Mouse (Mus musculus) induced T-regulatory cell, adult 2 months (primary cell): ENCODE measurements around the gene Urah.

ENCODE experiments used
- DNase-seq: peaks from one replicate; pipeline ENCODE4 v3.0.0-alpha.2; 2012; ENCODE audit warnings: low read depth

Gene Urah

DNA sequence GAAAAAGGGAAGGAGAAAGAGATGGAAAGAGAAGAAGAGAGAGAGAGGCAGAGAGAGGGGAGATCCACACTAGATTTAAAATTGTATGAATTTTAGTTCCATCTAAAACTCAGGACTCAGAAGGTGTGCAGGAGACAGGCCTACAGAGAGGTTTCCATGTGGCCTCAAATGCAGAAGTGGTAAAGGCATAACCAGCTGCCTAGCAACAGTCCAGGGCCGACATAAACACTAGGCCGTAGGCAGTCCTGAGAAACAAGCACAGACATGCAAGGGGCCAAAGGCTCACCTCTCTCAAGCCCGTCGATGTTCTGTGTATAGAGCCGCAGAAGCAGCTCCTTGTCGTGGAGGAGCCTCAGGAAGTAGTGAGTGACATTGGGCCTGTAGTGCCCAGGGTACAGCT is 42.5 kb downstream of the Urah start:
- DNase-seq, result no peak

DNA sequence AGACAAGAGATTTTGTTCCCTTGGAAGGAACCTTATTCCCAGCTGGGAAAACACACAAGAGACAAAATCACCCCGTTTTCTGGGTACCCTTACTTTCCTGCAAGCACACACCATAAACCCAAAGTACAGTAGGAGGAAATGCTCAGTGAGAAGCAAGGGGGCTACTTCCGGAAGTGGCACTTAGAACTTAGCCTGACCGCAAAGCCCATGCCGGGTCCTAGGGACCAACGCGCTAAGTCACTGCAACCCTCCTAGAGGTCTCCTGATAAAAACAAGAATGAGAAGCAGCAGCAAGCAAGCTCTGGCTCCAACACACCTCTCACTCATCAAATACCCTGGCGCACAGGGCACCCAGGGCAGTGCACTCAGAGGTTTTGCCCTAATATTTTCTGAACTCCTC is 44.5 kb downstream of the Urah start:
- DNase-seq, result peak; percentile 14

DNA sequence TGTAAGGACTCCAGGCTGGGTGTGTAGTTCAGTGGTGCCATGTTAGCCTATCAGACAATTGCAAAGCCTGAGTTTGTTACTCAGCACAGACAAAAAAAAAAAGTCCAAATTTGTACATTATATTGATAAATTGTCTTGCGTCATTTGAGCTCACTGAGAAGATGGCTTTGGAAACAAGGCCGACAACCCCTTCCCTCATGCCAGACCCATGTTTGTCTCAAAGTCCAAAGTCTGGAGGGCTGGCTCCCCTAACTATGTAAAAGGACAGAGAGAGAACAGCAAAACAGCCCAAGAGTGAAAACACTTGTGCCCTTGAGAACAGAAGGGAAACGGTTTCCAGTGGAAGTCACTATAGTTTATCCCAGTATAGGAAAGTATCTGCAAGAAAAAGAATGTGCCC is 45.6 kb downstream of the Urah start:
- peak; percentile 12 for DNase-seq

DNA sequence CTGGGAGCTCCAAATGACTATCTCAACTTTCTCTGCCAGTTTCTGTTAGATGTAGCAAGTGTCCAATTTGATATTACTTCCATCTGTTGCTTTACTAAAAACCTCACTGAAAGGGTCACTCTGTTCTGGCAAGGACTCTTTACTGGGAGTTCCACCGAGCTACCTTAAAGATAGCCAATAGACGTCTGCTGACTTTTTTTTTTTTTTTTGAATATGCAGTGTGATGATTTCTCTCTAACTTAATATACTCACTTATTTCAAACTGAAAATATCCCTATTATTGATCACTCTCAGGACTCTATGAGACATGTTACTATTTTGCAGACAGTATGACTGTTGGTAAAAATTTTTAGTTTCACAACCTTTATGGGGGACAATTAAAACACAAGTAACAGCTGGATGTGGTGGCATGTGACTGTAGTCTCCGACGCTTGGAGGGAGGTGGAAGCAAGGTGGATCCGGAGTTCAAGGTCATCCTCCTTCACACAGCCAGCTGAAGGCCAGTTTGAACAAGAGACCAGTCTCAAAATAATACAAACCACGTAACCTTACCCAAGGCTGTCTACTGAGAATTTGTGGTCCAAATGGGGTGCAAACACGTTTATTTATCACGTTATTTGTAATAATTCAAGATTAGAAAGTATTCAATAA is 46.2 kb downstream of the Urah start:
- DNase-seq, result peak; percentile 26

DNA sequence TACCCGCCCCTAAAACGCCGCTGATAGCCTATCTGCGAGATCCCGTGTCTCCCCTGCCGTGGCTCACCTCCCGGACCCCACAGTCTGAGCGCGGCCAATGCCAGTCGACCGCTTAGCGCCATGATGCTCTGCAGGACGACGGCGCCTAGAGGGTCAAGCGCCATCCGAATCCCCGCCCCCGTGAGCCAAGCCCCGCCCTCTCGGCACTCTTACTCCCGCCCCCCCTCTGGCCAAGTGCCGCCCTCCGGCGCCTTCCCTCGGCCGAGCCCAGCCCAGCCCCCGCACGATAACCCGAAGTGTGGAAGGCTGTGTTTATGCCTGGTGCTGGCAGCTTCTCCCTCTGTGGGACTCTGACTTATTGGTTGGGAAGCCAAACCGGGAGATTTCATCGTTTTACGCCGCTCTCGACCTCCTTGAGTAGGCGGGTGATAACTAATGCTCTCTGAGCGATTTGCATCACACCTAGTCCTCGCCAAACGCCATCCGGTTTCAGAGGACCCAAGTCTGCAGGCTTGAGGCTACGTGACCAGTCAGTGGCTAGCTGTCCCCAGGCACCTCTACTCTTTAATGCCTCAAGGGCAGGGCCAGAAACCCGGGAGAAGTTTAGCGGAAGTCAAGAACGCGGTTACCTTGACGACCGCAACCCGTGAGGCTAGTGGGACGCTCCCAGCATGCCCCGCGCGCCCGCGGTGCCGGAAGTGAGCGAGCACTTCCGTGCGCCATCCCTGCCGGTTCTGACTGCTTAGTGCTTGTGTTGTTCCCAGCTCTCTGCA is 47.1 kb downstream of the Urah start, which contains the start of the genes Psmd13 and Sirt3:
TSS of gene Psmd13 (plus strand) at position 273 of the 773 bp plus-strand sequence.
TSS of gene Sirt3 (minus strand) at position 614 of the 773 bp plus-strand sequence.
- DNase-seq, result peak; percentile 97

DNA sequence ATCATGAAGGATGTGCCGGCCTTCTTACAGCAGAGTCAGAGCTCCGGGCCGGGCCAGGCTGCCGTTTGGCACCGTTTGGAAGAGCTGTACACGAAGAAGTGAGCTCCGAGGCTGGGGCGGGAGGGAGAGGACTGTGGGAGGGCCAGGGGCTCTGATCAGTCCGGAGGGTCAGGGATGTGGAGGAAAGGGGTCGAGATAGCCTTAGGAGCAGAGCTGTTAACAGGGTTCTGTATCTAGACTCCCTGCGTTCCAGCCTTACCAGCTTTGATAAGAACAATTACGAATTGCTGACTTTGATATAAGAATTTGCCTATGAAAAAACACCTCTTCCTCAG is 47.6 kb downstream of the Urah start:
- DNase-seq, result no peak
